Mouse (Mus musculus): ENCODE data around the gene Olfr1424. TPM values are rescaled to one million over a fixed set of nuclear protein-coding genes. Genes with fewer than 3 reads are reported as not detected.
A peak's percentile ranks its signal among the peaks of the same experiment; 100 is the strongest.

Gene Olfr1424
- polyA plus RNA-seq, 1 experiment from 2014 or later, result not detected

DNA sequence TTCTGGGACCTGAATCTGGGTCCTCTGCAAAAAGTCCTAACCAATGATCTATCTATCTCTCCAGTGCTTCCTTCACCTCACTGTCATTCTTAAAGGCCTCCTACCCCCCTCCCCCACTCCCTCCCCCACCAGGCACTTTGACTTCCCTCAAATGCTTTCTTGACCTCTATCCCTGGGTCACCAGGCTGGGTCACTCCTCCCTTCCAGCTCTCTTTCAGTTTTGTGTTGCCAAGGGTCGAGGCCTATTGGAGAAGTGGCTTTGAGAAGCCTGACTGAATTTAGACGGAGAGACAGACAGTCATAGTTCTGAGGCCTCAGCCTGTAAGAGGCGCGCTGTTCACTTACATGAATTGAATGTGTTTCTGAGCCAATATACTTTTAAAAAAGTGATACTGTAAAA is 46.3 kb downstream of the Olfr1424 start:
- no peak for ATAC-seq (replicated peaks)
- no peaks in the 10 kb centered on the region for H3K27me3 ChIP-seq (replicated peaks)
- H3K36me3 ChIP-seq (replicated peaks), result no peaks in the 10 kb centered on the region
- 56% methylated on average over 4 of the region's 4 CpGs for WGBS
- no peak overlapping the region for H3K27ac ChIP-seq
- no peak overlapping the region for H3K9ac ChIP-seq
- peaks cover 4% of the 10 kb centered on the region; the same call in 1 of the 2 replicates for H3K4me1 ChIP-seq
- H3K4me2 ChIP-seq, result no peak overlapping the region
- H3K4me3 ChIP-seq, result no peak overlapping the region
- H3K9me3 ChIP-seq, result no peaks in the 10 kb centered on the region

DNA sequence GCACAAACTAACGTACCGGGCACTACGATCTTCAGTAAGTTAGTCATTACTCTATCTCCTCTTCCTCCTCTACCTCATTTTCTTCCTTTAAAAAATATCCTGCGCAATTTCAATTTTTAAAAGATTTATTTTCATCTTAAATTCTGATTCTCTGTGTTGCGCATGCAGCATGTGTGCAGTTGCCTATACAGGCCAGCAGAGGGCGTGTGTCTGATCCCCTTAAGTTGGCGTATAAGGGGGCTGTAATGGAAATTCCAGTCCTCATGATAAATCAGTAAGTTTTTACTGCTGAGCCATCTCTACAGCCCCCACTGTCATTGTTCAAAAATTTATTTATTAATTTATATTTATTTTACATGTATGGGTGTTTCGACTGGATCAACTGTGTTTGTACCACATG is 46.8 kb downstream of the Olfr1424 start:
- H3K27me3 ChIP-seq (replicated peaks), result no peaks in the 10 kb centered on the region
- H3K36me3 ChIP-seq (replicated peaks), result no peaks in the 10 kb centered on the region
- H3K9ac ChIP-seq, result no peak overlapping the region
- ATAC-seq (replicated peaks), result no peak
- no peak overlapping the region for H3K27ac ChIP-seq
- no peak overlapping the region for H3K4me3 ChIP-seq
- H3K9me3 ChIP-seq, result no peaks in the 10 kb centered on the region
- 68% methylated on average over 8 of the region's 8 CpGs for whole genome bisulfite sequencing
- peaks cover 4% of the 10 kb centered on the region; the same call in 1 of the 2 replicates for H3K4me1 ChIP-seq
- no peak overlapping the region for H3K4me2 ChIP-seq

DNA sequence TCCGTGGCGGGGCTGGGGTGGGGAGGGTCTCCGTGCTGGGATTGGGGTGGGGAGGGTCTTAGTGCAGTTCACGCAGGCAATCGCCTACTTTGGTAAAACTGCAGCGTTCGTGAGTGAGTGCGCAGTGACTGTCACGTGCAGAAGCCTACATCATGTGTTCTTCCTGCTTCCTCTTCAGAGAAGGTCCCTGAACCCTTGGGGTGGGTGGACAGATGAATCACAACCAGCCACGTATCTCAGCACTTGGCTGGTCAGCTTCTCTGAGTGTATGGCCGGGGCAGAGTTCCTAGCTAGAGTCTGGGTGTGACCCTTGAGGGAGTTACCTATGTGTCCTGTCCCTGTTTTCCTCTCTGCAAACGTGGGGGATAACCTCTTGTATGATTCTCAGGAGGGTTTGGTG is 49.3 kb downstream of the Olfr1424 start:
- Histone ChIP-seq H3K27ac (no peak overlapping the region), H3K9ac (peak overlapping the region; percentile 25; the same call in 1 of the 2 replicates)
- WGBS, result 0% methylated on average over 12 of the region's 12 CpGs

DNA sequence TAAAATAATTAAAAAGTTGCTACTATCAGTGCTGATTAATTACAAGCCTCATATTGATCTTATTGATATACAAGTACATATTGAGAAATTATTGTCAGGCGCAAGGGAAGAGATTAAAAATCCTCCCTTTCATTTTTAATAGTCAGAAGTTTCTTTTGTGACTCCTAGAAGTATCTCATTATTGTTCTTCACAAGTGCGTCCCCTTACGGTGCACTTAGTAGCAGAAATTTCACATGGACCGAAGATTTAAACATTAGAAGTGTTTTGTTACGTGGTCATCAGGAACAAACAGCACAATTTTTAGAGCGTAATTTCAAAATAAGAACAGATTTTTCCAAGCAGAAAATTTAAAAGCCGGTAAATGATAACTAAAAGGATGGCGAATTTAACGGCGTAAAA is 49.9 kb downstream of the Olfr1424 start:
- peak overlapping the region; percentile 73 for H3K4me2 ChIP-seq
- 0 out of 2 replicates have a peak overlapping the region, but pooled peaks have one; percentile 25 for H3K9ac ChIP-seq
- ATAC-seq (replicated peaks), result no peak
- WGBS, result 2% methylated on average over 10 of the region's 10 CpGs
- H3K36me3 ChIP-seq (replicated peaks), result no peaks in the 10 kb centered on the region
- peaks cover 11% of the 10 kb centered on the region for H3K4me1 ChIP-seq
- H3K27ac ChIP-seq, result no peak overlapping the region
- H3K27me3 ChIP-seq (replicated peaks), result no peaks in the 10 kb centered on the region
- H3K4me3 ChIP-seq, result peak overlapping the region; percentile 77
- no peaks in the 10 kb centered on the region for H3K9me3 ChIP-seq

More for the DNA sequence above, 49.3 kb downstream of the Olfr1424 start:
- no peaks in the 10 kb centered on the region for H3K9me3 ChIP-seq
- peak overlapping the region; percentile 77 for H3K4me3 ChIP-seq
- H3K4me1 ChIP-seq, result peaks cover 9% of the 10 kb centered on the region; the same call in 1 of the 2 replicates
- no peaks in the 10 kb centered on the region for H3K36me3 ChIP-seq (replicated peaks)
- H3K4me2 ChIP-seq, result peak overlapping the region; percentile 73
- H3K27me3 ChIP-seq (replicated peaks), result no peaks in the 10 kb centered on the region
- no peak for ATAC-seq (replicated peaks)

DNA sequence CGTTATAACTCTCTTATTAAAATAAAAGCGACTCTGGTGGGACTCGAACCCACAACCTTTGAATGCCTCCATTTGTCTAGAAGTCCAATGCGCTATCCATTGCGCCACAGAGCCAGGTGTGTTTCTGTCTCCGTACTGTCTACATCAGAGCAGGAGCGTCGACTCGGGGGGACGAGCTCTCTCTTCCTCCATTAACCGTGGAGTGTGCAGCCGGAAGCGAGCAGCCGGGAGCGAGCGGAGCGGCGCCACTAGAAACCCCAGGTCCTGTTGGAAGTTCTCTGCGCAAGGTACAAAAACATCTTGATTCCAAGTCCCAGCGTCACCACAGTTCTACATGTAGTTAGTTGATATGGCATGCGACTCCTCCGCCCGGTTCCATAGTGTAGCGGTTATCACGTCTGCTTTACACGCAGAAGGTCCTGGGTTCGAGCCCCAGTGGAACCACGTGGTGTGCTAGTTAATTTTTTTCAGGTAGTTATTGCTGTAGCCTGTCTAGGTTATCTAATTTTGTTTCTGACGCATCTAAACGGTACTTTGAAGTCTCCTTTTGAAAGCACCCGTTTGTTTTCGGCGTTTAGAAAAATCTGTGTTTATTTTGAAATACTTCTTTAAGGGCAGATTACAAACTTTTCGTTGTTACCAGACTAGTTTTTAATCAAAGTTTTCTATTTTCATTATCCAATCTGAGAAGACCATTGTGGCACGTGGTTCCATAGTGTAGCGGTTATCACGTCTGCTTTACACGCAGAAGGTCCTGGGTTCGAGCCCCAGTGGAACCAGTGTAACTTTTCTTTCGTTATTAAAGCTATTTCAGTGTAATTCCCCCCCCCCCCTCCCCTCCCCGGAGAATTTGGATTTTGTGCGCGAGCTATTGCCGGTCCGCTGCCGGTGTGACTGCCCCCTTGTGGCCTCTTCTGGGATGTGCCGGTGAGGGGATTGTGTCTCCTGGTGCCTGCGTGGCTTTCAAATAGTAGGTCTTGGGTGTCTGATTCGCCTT is 50.6 kb downstream of the Olfr1424 start:
- Histone ChIP-seq H3K27ac (peak overlapping the region; percentile 94), H3K27me3 (replicated peaks) (no peaks in the 10 kb centered on the region), H3K9ac (peak overlapping the region; percentile 44), H3K4me3 (peak overlapping the region; percentile 77), H3K4me1 (peaks cover 19% of the 10 kb centered on the region), H3K9me3 (no peaks in the 10 kb centered on the region), H3K36me3 (replicated peaks) (no peaks in the 10 kb centered on the region), H3K4me2 (peak overlapping the region; percentile 73)
- WGBS, result under 1% methylated on average over 45 of the region's 49 CpGs
- ATAC-seq (replicated peaks), result peak; percentile 86

DNA sequence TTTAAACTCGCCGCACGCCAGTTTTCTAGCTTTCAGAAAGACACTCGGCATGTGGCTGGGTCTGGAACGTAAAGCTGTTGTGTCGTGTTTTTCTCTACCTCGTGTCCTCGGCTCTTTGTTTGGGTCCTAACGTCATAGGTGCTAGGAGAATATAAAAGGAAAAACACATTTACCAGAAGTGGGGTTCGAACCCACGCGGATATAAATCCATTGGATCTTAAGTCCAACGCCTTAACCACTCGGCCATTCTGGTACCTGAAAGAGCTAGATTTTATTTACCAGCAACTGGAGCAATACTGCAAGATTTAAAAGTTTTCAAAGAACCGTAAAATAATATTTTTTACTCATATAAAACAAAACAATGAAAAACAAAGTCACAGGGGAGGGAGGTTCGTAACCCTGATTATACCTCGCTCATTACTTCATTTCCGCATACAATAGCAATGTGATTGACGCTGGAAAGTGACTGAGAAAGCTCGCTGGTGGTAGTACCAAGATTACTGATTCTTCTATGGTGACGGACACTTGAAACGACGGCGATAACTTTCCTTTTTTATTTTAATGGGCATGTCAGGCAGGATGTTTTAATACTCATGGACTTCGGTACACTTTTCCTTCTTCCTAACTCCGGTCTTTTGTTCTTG is 51.4 kb downstream of the Olfr1424 start:
- peak overlapping the region; percentile 73 for H3K4me2 ChIP-seq
- peak; percentile 78 for ATAC-seq (replicated peaks)
- WGBS, result under 1% methylated on average over 26 of the region's 26 CpGs
- H3K4me1 ChIP-seq, result peaks cover 24% of the 10 kb centered on the region
- no peaks in the 10 kb centered on the region for H3K27me3 ChIP-seq (replicated peaks)
- no peaks in the 10 kb centered on the region for H3K9me3 ChIP-seq
- peak overlapping the region; percentile 77 for H3K4me3 ChIP-seq
- H3K36me3 ChIP-seq (replicated peaks), result no peaks in the 10 kb centered on the region
- peak overlapping the region; percentile 82 for H3K9ac ChIP-seq
- peak overlapping the region; percentile 94 for H3K27ac ChIP-seq

DNA sequence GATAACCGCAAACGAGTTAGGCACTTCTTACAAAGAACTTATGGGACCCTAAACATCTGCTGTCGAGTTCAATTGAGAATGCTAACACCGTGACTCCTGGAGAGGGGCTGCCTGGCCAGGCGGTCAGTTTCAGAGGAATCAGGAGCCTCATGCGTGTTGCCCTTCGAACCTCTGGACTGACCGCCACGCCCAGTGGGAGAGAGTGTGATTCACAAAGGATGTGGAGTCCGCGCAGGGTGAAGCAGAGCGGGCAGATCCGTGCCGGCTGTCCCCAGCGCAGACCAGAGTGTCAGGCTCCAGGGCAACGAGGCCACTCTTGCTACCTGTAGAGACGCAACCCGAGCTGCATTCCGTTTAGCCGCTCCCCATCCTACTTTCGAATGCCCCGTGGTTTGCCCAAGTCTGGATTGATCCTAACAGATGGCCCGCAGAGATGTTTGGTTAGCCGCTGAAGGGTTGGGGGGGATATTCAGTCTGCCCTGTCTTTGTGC is 52.2 kb downstream of the Olfr1424 start:
- peak; percentile 45 for ATAC-seq (replicated peaks)
- Histone ChIP-seq H3K36me3 (replicated peaks) (no peaks in the 10 kb centered on the region), H3K4me1 (peaks cover 24% of the 10 kb centered on the region), H3K27ac (peak overlapping the region; percentile 94), H3K9ac (peak overlapping the region; percentile 82), H3K27me3 (replicated peaks) (no peaks in the 10 kb centered on the region), H3K4me2 (peak overlapping the region; percentile 73), H3K4me3 (peak overlapping the region; percentile 77), H3K9me3 (no peaks in the 10 kb centered on the region)
- WGBS, result under 1% methylated on average over 24 of the region's 24 CpGs

DNA sequence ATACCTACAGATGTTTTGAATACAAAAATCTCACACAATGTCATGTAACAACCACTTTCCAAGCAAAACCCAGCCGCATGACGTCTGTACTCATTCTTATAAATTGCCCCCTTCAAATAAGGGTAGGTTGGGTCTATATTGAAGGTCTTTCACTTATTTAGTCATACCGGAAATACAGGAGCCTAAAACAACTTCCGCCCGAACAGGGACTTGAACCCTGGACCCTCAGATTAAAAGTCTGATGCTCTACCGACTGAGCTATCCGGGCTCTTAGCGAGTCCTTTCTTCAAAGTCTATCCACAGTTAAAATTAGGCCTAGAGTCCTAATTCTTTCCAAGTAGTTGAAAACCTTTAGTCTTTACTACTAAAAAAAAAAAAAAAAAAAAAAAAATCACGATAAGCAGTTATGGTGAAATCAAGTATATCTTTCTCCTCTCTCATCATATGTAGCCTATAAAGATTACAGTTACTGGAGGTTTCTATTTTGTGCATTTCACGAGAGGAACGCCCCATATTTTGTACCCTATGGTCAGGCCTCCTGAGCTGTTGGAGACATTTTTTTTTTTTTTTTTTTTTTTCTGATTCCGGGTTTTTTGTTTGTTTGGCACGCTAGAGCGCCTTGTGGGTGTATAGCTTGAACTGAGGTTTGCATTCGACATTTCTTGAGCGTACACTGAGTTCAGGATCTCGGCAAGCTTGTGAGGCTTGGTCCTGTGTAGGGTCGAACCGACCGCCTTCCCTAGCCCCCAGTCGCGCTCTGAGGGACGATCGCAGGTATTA is 52.8 kb downstream of the Olfr1424 start:
- Histone ChIP-seq H3K9ac (peak overlapping the region; percentile 82), H3K36me3 (replicated peaks) (no peaks in the 10 kb centered on the region), H3K4me3 (peak overlapping the region; percentile 77), H3K9me3 (no peaks in the 10 kb centered on the region), H3K4me1 (peaks cover 27% of the 10 kb centered on the region), H3K4me2 (peak overlapping the region; percentile 73), H3K27ac (peak overlapping the region; percentile 94), H3K27me3 (replicated peaks) (no peaks in the 10 kb centered on the region)
- 1% methylated on average over 24 of the region's 24 CpGs for WGBS
- peak; percentile 3; the same call in 1 of the 2 replicates for ATAC-seq (replicated peaks)

Other genes with a start within 250 kb of the Olfr1424 start
- gene Stx3, start 243.3 kb downstream of the Olfr1424 start, polyA plus RNA-seq (2015; fragmentation: Nextera tagmentation; extraction: Ambion mirVana), result 28.9 and 34.2 TPM in 2 replicates
- gene Olfr1417, start 223.5 kb downstream of the Olfr1424 start, polyA plus RNA-seq (2015; fragmentation: Nextera tagmentation; extraction: Ambion mirVana), result 0.09 TPM in 1 of 2 replicates, not detected in the other
- not detected in 2 replicates for gene Olfr1418, start 201.6 kb downstream of the Olfr1424 start, polyA plus RNA-seq (2015; fragmentation: Nextera tagmentation; extraction: Ambion mirVana)
- 0.05 TPM in 1 of 2 replicates, not detected in the other for gene Olfr1419, start 187.6 kb downstream of the Olfr1424 start, polyA plus RNA-seq (2015; fragmentation: Nextera tagmentation; extraction: Ambion mirVana)
- 0.08 TPM in 1 of 2 replicates, not detected in the other for gene Olfr1420, start 176.1 kb downstream of the Olfr1424 start, polyA plus RNA-seq (2015; fragmentation: Nextera tagmentation; extraction: Ambion mirVana)
- gene Patl1, start 150.3 kb downstream of the Olfr1424 start, polyA plus RNA-seq (2015; fragmentation: Nextera tagmentation; extraction: Ambion mirVana), result 17.5 and 19.1 TPM in 2 replicates
- gene Osbp, start 96.7 kb downstream of the Olfr1424 start, polyA plus RNA-seq (2015; fragmentation: Nextera tagmentation; extraction: Ambion mirVana), result 3.9 and 4.0 TPM in 2 replicates
- not detected in 2 replicates for gene Olfr1423, start 21.4 kb downstream of the Olfr1424 start, polyA plus RNA-seq (2015; fragmentation: Nextera tagmentation; extraction: Ambion mirVana)
- not detected in 2 replicates for gene Olfr1425, start 15.0 kb upstream of the Olfr1424 start, polyA plus RNA-seq (2015; fragmentation: Nextera tagmentation; extraction: Ambion mirVana)
- gene Olfr1426, start 29.3 kb upstream of the Olfr1424 start, polyA plus RNA-seq (2015; fragmentation: Nextera tagmentation; extraction: Ambion mirVana), result not detected in 2 replicates
- gene Olfr1427, start 40.7 kb upstream of the Olfr1424 start, polyA plus RNA-seq (2015; fragmentation: Nextera tagmentation; extraction: Ambion mirVana), result not detected in 2 replicates
- not detected in 2 replicates for gene Olfr1428, start 53.2 kb upstream of the Olfr1424 start, polyA plus RNA-seq (2015; fragmentation: Nextera tagmentation; extraction: Ambion mirVana)
- gene Olfr76, start 60.5 kb upstream of the Olfr1424 start, polyA plus RNA-seq (2015; fragmentation: Nextera tagmentation; extraction: Ambion mirVana), result not detected in 2 replicates
- gene Olfr1555-ps1, start 107.4 kb upstream of the Olfr1424 start, polyA plus RNA-seq (2015; fragmentation: Nextera tagmentation; extraction: Ambion mirVana), result not detected in 2 replicates
- gene Olfr1431, start 138.0 kb upstream of the Olfr1424 start, polyA plus RNA-seq (2015; fragmentation: Nextera tagmentation; extraction: Ambion mirVana), result not detected in 2 replicates
- not detected in 2 replicates for gene Olfr1432, start 169.9 kb upstream of the Olfr1424 start, polyA plus RNA-seq (2015; fragmentation: Nextera tagmentation; extraction: Ambion mirVana)
- gene Olfr262, start 179.0 kb upstream of the Olfr1424 start, polyA plus RNA-seq (2015; fragmentation: Nextera tagmentation; extraction: Ambion mirVana), result not detected in 2 replicates
- not detected in 2 replicates for gene Olfr235, start 198.3 kb upstream of the Olfr1424 start, polyA plus RNA-seq (2015; fragmentation: Nextera tagmentation; extraction: Ambion mirVana)
- not detected in 2 replicates for gene Olfr1434, start 217.2 kb upstream of the Olfr1424 start, polyA plus RNA-seq (2015; fragmentation: Nextera tagmentation; extraction: Ambion mirVana)
- gene Olfr1436, start 236.4 kb upstream of the Olfr1424 start, polyA plus RNA-seq (2015; fragmentation: Nextera tagmentation; extraction: Ambion mirVana), result not detected in 2 replicates